Mouse (Mus musculus) adrenal gland, adult (tissue): ENCODE measurements around the gene Tmed10.

Experiments
- DNase-seq, 2 experiments: peaks; one replicate each; pipeline ENCODE4 v3.0.0; 2022 to 2023; ENCODE audit warnings: low spot score in 1 of 2; ENCODE audit not compliant: inconsistent age in 2 of 2

The Tmed10 gene

GRCm38 (mm10) chr12:85337567-85338311 lies 36.9 kb downstream of the Tmed10 start:
- DNase-seq: peak in 1 of 2 experiments; percentile 21

- DNase-seq: peak; percentile 75 to 91
Measured at GRCm38 (mm10) chr12:85330153-85330552, 44.5 kb downstream of the Tmed10 start.

GRCm38 (mm10) chr12:85308651-85309050 lies 66.0 kb downstream of the Tmed10 start:
- no peak for DNase-seq

GRCm38 (mm10) chr12:85305247-85305892 lies 69.3 kb downstream of the Tmed10 start:
- DNase-seq: peak; percentile 88 to 96

GRCm38 (mm10) chr12:85304725-85305124 lies 69.9 kb downstream of the Tmed10 start:
- peak in 1 of 2 experiments; percentile 61 for DNase-seq

GRCm38 (mm10) chr12:85303256-85303655 lies 71.4 kb downstream of the Tmed10 start:
- DNase-seq: no peak

- peak in 1 of 2 experiments; percentile 39 for DNase-seq
Measured at GRCm38 (mm10) chr12:85298835-85299180, 75.8 kb downstream of the Tmed10 start.

- DNase-seq: peak; percentile 57 to 76
Measured at GRCm38 (mm10) chr12:85298127-85298834, 76.4 kb downstream of the Tmed10 start.

GRCm38 (mm10) chr12:85297345-85297997 lies 77.2 kb downstream of the Tmed10 start:
- peak; percentile 40 to 49 for DNase-seq

- peak in 1 of 2 experiments; percentile 38 for DNase-seq
Measured at GRCm38 (mm10) chr12:85296915-85297314, 77.7 kb downstream of the Tmed10 start.

GRCm38 (mm10) chr12:85295506-85295905 lies 79.1 kb downstream of the Tmed10 start:
- DNase-seq: no peak

- DNase-seq: no peak
Measured at GRCm38 (mm10) chr12:85292906-85293305, 81.7 kb downstream of the Tmed10 start.

- DNase-seq: no peak
Measured at GRCm38 (mm10) chr12:85292288-85292687, 82.4 kb downstream of the Tmed10 start.

GRCm38 (mm10) chr12:85291541-85291940 lies 83.1 kb downstream of the Tmed10 start:
- DNase-seq: no peak

GRCm38 (mm10) chr12:85290633-85291032 lies 84.0 kb downstream of the Tmed10 start:
- no peak for DNase-seq
